Mouse (Mus musculus): ENCODE measurements around the gene Phb2.
A peak's percentile ranks its signal among the peaks of the same experiment; 100 is the strongest.

Gene Phb2

DNA sequence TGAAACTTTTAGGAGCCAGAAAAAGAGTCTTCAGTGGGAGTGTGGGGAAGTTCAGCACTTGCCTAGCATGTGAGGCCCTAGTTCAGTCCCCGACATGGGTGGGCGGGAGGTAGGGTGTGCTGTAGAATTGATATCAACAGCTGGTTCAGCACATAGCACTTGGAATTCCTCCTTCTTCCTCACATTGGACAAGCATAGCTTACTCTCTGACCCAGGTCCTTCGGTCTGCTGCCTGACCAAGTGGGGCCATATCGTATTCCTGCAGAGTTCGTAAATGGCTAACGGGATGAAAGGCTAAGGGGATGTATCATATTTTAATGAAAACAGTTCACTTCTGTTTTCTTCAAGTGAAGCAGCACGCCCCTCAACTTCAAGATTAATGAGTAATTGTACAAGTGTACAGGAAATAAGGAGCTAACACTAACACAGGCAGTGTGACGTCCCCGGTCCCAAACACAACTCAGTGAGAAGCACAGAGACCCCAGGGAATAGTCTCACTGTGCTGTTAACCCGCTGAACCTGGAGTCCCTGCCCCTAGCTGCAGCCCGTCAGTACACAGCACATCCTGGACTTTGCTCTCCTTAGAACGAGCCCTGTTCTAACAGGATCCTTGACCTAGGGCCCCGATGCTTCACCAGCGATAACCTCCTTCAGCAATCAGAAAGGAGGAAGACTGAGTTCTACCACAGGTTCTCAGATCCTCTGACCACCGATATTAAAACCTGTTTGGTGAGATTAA, 18.7 kb upstream of the Phb2 start:
- DNase-seq, result peak; percentile 70

DNA sequence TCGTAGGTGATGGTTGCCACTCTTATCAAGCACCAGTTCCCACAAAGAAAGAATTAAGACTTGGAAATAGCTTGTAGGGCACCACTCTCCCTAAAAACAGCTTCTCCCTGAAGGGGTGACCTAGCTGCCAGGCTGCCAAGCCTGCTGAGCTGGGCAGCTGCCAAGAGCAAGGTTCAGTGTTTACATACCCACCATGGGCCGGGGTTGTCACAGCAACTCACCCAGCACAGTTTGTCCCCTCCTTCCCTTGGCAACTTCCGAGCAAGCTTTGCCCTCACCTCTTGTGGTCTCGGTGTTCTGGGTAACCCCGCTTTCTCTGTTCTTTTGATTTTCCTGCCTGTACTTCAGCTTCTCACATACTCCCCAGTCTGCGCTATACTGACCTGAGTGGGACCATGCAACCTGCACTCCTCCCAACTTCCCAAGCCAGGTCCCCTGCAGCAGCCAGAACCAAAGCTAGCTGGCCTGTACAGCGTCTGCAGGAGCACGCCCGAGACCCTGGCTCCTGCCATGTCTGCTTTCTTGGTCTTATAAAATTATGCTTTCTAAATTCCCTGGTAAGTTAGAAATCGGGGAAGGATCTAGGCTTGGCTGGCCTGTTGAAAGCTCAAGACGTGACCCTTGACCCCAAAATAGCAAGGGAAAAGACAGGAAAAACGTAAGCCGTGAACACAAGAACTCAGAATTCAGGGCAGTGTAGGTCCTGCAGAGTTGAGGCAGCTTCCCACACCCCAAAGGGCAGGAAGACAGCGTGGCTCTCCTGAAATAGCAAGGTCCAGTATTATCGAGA, 17.8 kb upstream of the Phb2 start:
- DNase-seq, result peak; percentile 95

DNA sequence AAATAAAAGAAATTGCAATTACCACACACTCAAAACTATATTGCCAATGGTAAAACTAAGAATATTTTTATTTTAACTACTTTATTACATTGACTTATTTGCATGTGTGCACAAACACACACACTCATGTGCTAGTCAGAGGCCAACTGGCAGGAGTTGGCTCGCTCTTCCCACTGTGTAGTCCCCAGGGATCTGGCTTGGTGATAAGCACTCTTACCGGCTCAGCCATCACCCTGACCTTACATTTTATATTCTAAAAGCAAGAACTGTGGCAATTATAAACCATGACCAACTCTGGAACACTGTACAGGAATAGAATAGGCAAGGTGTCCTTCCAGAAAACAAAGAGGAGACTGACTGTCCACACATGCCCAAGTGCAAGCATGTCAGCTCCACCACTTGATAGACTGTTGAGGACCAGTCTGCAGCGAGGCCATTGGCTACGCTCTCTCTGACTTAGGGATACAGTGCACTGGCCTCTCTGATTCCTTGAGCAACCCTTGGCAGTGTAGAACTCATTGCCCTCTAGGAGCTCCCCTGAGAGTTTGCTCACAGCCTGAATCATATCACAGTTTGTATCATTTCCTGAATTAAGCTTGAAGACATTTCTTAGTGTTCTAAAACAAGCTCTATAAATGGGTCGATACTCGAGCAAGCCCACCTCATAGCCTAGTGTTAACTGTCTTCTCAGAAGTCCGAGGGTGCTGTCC, 15.5 kb upstream of the Phb2 start:
- no peak for DNase-seq

DNA sequence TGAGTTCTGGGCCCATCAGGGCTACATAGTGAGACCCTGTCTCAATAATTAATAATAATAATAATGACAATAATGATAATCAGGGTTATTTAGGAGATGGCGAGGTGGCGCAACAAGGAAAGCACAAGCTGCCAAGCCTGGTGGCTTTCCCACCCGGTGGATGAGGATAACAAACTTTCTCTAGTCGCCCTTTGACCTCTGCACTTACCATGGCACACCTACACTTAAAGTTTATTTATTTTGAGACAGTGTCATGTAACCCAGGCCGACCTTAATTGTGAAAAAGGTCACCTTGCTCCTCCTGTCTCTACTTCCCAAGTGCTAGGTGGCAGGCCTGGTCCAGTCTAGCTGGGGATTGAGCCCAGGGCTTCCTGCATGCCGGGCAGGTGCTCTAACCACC, 13.4 kb upstream of the Phb2 start:
- DNase-seq, result no peak

DNA sequence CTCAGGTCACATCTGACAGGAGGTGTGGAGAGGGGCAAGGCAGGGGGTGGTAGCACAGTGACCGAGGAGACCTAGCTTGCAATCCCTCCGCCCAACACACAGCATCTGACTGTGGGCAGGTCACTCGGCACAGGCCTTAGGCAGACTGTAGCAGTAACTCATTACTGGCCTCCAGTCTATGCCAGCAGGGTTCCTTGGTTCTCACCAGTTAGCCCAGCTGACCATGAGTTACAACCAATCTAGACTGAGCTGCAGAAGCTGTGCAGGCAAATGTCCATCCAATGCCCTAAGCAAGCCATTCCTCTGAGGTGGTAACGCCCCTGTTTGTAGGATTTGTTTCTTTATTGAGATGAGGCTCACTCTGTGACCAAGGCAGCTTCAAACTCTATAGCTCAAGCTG, 12.8 kb upstream of the Phb2 start:
- DNase-seq, result no peak

DNA sequence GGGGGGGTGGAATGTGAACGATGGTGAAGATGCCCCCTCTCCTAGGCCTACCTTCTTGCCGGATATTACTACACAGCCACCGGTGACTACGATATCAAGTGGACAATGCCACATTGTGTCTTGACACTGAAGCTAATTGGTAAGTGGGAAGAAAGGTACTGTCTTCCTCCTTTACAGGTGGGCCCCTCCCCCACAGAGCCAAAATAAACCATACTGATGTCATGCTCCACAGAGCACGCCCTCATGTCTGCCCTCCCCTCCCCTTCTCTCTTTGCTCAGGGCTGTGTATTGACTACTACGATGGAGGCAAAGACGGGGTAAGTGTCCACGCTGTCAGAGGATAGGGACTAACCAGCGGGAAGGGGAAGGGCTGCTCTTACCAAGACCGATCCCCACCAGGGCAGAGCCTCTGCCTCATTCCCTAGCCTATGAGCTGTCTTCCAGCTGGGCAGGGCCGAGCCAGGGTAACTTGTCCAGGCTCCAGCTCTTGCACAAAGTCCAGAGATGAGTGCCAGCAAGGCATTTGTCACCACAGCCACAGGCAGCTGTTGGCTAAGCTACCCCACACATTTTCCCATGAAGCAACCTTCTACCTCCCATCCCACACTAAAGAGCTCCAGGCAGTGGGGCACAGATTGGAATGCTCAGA, 12.1 kb upstream of the Phb2 start:
- peak; percentile 69 for DNase-seq

DNA sequence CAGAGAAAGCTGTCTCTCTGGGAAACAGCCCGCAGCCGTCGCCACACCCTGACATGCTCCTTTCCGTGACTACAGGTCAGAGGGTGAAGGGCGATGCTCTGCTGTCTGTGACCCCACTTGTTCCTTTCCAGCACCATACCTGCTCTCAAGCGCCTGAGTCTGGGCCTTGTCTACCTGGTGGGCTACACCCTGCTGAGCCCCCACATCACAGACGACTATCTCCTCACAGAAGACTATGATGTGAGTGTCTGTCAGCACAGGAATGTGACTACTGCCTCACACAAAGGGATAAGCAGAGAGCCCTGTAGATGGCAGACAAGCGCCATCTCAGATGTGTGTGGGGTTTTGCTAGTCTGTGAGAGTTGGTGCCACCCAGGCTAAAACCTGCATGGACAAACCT, 10.8 kb upstream of the Phb2 start:
- no peak for DNase-seq

DNA sequence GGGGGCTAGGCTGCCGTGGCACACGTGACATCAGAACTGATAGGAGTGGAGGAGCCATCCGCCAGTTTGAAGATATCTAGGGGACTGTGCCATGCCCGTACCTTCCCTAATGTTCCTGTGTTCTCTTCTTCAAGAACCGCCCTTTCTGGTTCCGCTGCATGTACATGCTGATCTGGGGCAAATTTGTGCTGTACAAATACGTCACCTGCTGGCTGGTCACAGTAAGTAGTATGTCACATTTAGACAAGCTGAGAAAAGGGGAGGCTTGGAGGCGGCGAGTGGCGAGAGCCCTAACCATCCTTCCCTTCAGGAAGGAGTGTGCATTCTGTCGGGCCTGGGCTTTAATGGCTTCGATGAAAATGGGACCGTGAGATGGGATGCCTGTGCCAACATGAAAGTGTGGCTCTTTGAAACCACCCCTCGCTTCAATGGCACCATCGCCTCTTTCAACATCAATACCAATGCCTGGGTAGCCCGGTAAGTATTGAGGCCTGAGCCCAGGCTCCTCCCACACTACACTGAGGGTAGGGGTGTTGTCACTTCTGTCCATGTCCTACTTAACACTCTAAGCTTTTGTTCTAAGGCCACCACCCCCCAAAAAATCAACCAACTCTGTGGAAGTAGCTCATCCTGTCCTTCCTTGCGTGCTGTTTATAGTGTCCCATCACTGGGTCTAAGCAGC, 9.9 kb upstream of the Phb2 start:
- no peak for DNase-seq

DNA sequence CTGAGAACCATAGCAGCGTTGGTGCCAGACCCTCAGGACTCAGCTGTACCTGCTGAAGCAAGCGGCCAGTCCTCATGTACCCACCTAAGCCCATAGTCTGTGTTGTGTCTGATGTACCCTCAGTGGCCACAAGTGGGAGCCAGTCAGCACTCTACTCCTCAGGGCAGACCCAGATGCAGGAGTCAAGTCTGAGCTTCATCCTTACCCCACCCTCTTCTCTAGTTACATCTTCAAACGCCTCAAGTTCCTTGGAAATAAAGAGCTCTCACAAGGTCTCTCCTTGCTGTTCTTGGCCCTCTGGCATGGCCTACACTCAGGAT, 9.4 kb upstream of the Phb2 start:
- DNase-seq, result peak; percentile 80

DNA sequence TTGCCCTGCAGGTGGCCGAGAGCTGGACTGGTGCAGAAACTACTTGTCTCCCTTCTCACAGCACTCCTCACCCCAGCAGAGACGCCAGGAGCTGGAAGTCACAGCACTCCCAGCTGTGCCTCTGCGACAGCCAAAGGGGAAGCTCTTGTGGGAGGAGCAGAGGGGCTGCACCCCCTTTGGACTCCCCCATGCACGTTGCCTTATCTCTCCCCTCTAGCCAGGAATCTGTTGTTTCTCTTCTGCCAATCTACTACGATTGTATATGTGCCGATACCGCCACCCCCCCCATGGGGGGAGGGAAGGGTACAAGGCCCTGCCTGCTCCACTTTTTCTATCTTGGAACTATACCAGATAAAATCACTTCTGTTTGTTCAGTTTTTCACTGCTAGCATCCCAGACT, 8.3 kb upstream of the Phb2 start:
- no peak for DNase-seq

DNA sequence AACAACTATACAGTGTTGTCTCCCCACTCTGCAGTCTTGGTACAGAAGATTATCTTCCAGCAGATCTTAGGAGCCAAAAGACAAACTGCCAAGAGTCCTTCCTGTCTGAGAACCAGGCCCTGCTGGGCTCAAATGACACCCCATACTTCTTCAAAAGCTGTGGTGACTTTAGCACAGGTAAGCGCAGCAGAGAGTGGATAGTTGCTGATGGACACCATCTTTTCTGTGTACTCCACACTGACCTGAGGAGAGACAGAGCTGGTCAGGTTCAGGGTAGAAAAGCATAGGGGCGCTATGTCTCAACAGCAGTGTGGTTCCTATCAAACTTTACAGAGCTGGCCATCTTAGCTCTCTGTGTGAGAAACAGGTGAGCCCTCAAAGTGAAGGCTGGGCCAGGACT, 7.7 kb upstream of the Phb2 start:
- DNase-seq, result no peak

DNA sequence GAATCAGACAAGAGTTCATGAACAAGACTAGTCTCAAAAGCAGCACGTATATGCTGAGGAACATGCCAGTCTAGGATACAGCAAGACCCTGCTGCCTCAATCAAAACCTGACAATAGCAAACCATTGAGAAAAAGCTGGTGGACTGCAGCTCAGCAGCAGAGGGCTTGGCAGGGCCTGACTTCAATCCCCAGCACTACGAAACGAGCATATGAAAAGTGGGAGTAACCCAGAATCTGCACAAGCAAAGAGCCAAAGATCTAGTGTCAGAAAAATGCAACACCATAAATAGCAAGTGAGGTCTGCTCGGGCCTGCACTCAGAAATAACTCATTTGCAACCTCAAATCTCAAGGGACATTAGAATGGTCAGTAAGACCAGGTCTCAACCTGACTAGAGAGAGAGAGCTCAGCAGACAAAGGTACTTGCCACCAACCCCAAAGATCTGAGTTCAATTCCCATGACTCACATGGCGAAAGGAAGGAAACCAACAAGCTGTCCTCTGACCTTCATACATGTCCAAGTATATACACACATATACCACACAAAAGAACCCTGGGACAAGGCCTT, 6.0 kb upstream of the Phb2 start:
- no peak for DNase-seq

DNA sequence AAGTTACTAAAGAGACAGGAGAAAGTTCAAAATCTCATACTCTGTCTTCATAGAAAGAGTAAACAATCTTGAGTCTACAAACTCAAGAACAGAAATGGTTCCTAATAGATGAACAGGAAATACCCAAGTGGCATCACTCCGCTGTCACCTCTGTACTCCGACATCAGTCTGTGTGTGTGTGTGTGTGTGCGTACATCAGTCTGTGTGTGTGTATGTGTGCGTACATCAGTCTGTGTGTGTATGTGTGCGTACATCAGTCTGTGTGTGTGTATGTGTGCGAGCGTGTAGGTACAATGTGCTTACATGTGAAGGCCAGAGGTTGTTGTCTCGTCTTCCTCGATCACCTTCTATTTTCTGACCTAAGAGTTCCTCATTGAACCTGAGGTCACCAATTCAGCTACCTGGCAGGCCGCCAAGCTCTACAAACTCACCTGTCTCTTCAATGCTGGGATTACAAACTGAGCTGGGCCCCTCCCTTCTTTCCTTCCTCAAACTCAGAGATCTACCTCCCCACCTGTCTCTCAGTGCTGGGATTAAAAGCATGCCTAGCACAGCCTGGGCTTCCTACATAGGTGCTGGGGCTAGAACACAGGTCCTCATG, 3.7 kb upstream of the Phb2 start:
- DNase-seq, result no peak

DNA sequence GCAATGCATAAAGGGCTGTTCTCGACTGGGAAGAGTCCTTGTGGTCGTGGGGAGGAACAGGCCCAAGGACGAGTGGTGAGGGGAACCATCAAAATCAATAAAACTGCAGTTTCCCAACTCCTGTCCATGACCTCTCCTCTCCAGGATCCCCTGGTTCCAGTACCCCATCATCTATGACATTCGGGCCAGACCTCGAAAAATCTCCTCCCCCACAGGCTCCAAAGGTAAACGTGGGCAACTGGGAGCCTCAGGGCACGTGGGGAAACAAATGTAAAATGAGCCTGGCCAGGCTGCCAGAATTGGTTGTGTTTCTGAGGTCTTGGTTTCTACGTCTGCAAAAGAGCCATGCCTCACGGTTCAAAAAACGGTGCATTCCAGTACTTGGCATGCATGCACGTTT, 782 bp downstream of the Phb2 start:
- no peak for DNase-seq

DNA sequence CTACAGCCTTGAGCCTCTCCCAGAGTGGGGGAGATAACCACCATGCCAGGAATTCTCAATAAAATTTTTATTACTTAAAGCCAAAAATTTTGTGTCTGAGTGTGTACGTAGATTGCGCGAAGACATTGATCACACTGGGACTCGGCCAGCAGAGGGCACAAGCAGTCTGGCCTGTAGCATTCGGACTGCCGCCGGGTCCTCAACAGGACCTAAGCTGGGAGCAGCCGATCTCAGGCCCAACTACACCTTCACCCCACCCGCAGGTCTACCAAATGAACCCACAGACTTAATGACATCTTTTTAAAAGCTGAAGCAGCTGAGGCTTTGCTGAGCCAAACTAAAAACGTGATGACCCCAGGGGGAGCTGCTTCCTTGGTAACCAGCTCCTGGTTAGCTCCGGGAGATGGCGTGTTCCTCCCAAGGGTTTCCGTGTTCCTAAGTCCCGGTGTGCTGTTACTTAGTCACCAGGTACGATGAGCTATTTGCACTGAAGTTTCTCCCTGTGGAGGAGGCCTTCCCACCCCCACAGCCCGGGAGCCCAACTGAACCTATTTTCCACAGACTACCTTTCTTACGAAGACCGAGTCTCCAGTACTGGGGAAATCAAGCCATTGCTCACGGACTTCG, 4.8 kb downstream of the Phb2 start:
- DNase-seq, result peak; percentile 58

DNA sequence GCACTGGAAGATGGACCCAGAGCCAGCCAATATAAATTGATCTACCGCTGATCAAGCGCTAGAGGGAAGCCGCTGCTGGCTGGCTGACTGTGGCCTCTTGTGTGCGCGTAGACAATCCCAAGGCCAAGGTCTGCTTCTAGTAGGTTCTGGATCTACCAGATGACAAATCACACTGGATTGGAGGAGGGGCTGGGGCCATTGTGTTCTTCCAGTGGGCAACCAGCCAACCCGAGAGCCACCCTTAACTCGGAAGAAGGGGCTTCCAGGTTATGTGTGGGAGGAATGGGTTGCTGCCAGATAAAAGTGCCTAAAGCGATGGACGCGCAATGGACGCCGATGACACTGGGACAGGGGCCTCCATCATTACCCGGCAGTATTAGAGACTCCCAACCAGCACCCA, 5.8 kb downstream of the Phb2 start:
- DNase-seq, result no peak

DNA sequence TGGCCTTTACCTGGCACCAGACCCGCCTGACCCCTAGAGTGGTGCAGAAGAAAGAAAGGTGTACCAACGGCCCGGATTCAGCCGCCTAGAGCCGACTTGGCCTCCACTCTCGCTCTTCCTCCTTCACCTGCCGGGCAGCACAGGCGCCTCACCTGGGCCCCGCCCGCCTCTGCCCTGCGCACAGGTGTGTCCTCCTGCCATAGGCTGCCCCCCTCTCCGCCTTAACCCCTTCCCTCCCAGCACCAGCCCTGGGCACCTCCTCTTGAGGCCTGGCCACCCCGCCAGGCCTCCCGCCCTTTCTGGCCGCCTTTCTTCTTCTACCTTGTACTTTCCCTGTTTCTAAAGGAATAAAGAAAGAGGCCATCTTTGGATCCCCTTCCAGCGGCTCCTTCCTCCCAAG, 6.6 kb downstream of the Phb2 start:
- DNase-seq, result peak; percentile 55

DNA sequence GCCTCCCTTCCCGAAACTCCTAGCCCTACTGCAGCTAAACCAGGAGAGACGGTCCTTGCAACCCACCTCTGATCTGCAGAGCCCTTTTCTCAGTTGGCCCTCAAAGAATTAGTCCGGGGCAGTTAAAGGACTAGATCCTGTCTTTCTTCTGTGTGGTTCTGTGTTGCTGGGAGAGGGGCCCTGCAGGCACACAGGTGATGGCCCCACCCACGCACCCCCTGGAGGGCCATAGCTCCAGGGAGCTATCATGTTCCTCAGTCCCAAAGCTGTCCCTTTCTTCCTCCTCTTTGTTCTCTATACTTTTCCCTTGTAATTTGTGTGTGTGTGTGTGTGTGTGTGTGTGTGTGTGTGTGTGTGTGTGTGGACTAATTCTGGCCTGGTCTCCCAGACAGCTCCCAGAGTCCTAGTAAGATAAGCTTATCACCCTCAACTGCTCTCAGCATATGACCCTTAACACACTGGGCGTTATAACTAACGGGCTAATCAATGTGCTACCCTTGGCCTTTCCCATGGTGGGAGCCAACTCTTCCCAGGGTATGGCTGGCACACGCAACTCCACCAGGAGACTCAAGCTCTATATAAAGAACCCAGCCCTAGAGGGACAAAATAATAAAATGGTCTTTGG, 7.3 kb downstream of the Phb2 start:
- no peak for DNase-seq

DNA sequence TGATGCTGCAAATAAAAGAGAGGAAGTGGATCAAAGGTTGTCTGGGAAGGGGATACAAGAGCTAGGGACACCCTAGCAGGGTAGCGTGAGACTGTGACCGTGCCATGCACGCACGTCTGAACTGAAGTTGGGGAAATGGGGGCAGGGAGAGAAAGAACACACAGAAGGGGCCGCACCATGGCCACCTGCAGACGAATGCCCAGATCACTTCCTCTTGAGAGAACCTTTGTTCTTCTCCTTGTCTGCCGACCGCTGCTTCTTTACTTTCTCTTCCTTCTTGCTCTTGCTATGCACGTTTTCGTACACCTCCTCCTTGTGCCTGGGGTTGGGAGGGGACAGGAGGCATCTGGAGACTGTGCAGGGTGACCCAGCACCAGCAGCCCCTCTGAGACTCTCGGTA, 8.8 kb downstream of the Phb2 start:
- DNase-seq, result no peak

DNA sequence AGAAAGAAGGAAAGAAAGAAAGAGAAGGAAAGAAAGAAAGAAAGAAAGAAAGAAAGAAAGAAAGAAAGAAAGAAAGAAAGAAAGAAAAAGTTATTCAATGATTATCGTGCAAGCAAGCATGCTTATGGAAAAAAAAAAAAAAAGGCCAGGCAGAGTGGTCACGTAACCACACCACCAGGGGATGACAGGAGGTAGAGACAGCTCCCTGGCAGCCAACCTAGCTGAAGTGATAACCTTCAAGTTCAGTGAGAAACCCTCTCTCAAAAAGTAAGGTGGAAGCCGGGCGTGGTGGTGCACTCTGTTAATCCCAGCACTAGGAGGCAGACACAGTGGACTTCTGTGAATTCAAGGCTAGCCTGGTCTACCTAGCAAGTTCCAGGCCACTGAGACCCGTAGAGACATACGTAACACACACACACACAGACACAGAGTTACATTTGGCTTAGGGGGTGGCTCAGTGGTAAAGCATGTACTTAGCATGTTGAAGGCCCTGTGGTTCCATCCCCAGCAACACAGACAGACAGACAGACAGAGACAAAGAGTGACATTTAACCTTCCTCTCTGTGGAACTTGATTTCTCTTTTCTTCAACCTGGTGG, 10.8 kb downstream of the Phb2 start:
- no peak for DNase-seq

DNA sequence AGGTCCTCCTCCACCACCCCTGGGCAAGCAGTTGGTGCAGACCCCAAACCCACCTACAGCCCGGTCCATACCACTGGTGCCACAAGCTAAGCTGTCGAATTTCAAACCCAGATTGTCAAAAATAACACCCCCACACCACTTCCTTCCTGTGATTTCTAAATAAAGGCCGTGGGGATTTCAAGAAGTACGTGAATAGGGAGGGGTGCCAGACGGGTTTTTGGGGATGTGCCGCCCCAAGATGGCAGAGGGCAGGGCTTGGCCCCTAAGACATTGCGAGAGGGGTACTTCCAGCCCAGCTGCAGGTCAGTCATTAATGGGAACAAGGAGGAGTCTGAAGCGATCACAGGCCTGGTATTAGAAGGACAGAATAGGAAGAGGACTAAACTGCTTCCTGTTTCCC, 11.4 kb downstream of the Phb2 start:
- DNase-seq, result no peak

Data from kidney, adult 9 months (tissue).